Mouse (Mus musculus): Measurements from ENCODE around the gene Rab8b. TPM values are rescaled to one million over a fixed set of nuclear protein-coding genes. Genes with fewer than 3 reads are reported as not detected.

Rab8b gene
- polyA plus RNA-seq, 1 experiment, result 2.7 TPM

DNA sequence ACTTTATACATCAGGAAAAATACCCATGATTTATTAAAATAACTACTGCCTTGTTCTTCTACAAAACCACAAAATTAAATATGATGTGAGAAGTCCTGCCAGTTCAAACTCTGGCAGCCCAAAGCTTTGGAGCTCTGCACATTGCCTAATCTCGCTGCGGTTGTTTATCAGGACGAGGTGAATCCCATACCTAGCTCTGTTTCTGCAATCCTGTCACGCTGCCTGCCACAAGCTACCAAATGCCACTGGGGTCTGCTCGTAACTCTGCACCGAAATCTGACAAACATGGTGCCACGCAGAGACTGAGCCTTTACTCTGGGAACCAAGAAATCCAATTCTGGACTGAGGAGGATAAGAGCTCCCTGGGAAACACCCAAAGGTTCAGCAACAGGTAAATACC, 9.6 kb downstream of the Rab8b start:
- TF ChIP-seq CTCF (IDR thresholded peaks at IDR 0.05; ENCODE audit: extremely low read depth, insufficient read length, insufficient replicate concordance, low read depth, low read length) (no peak), POLR2A (IDR thresholded peaks at IDR 0.05; ENCODE audit: low read depth, low read length) (no peak)
- peaks cover 9% of the 10 kb centered on the region; the same call in 1 of the 2 replicates for H3K4me1 ChIP-seq (ENCODE audit: control insufficient read depth, insufficient read depth, insufficient read length, low read length)
- H3K27me3 ChIP-seq (ENCODE audit: control insufficient read depth, insufficient read depth, low read length), result no peaks in the 10 kb centered on the region
- 85% methylated on average over 7 of the region's 7 CpGs for WGBS
- H3K4me3 ChIP-seq (ENCODE audit: low read depth, low read length), result no peak overlapping the region
- H3K36me3 ChIP-seq (ENCODE audit: control insufficient read depth, insufficient read depth, low read length), result no peaks in the 10 kb centered on the region
- no peak overlapping the region for H3K27ac ChIP-seq (ENCODE audit: insufficient read depth, low read depth, low read length)

- TF ChIP-seq POLR2A (IDR thresholded peaks at IDR 0.05; ENCODE audit: low read depth, low read length) (no peak), CTCF (IDR thresholded peaks at IDR 0.05; ENCODE audit: extremely low read depth, insufficient read length, insufficient replicate concordance, low read depth, low read length) (no peak)
- 76% methylated on average over 5 of the region's 5 CpGs for WGBS
Measured at GRCm38 (mm10) chr9:66907746-66908397, 11.6 kb downstream of the Rab8b start.

DNA sequence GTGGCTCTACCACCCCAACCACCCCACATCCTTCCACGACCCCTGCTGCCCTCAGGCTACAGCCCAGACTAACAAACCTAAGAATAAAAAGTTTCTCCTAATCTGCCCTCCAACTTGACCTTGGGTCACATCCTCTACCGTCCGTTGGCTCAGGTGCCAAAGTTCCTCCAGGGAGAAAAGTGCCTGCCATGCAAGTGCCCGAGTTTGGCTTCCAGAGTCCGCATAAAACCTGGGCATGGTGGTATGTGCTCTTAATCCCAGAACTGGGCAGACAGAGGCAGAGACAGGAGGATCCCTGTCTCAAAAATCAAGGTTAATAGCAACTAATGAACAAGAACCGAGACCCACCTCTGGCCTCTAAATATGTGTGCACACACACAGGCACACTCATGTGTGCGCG, 12.4 kb downstream of the Rab8b start:
- Histone ChIP-seq H3K36me3 (ENCODE audit: control insufficient read depth, insufficient read depth, low read length) (no peaks in the 10 kb centered on the region), H3K27ac (ENCODE audit: insufficient read depth, low read depth, low read length) (no peak overlapping the region), H3K4me3 (ENCODE audit: low read depth, low read length) (no peak overlapping the region), H3K4me1 (ENCODE audit: control insufficient read depth, insufficient read depth, insufficient read length, low read length) (peaks cover 4% of the 10 kb centered on the region; the same call in 1 of the 2 replicates), H3K27me3 (ENCODE audit: control insufficient read depth, insufficient read depth, low read length) (no peaks in the 10 kb centered on the region)
- TF ChIP-seq POLR2A (IDR thresholded peaks at IDR 0.05; ENCODE audit: low read depth, low read length), result no peak
- TF ChIP-seq CTCF (IDR thresholded peaks at IDR 0.05; ENCODE audit: extremely low read depth, insufficient read length, insufficient replicate concordance, low read depth, low read length), result no peak
- 83% methylated on average over 8 of the region's 8 CpGs for WGBS

More at GRCm38 (mm10) chr9:66907746-66908397, 11.6 kb downstream of the Rab8b start:
- H3K36me3 ChIP-seq (ENCODE audit: control insufficient read depth, insufficient read depth, low read length), result no peaks in the 10 kb centered on the region
- peak overlapping the region; percentile 72; the same call in 1 of the 2 replicates for H3K27ac ChIP-seq (ENCODE audit: insufficient read depth, low read depth, low read length)
- no peaks in the 10 kb centered on the region for H3K27me3 ChIP-seq (ENCODE audit: control insufficient read depth, insufficient read depth, low read length)
- no peak overlapping the region for H3K4me3 ChIP-seq (ENCODE audit: low read depth, low read length)
- peaks cover 4% of the 10 kb centered on the region; the same call in 1 of the 2 replicates for H3K4me1 ChIP-seq (ENCODE audit: control insufficient read depth, insufficient read depth, insufficient read length, low read length)

GRCm38 (mm10) chr9:66905990-66906389, 13.5 kb downstream of the Rab8b start:
- no peaks in the 10 kb centered on the region for H3K27me3 ChIP-seq (ENCODE audit: control insufficient read depth, insufficient read depth, low read length)
- H3K27ac ChIP-seq (ENCODE audit: insufficient read depth, low read depth, low read length), result no peak overlapping the region
- H3K4me1 ChIP-seq (ENCODE audit: control insufficient read depth, insufficient read depth, insufficient read length, low read length), result peaks cover 4% of the 10 kb centered on the region; the same call in 1 of the 2 replicates
- TF ChIP-seq CTCF (IDR thresholded peaks at IDR 0.05; ENCODE audit: extremely low read depth, insufficient read length, insufficient replicate concordance, low read depth, low read length) (no peak), POLR2A (IDR thresholded peaks at IDR 0.05; ENCODE audit: low read depth, low read length) (no peak)
- no peak overlapping the region for H3K4me3 ChIP-seq (ENCODE audit: low read depth, low read length)
- no peaks in the 10 kb centered on the region for H3K36me3 ChIP-seq (ENCODE audit: control insufficient read depth, insufficient read depth, low read length)
- WGBS, result 80% methylated on average over 9 of the region's 9 CpGs

DNA sequence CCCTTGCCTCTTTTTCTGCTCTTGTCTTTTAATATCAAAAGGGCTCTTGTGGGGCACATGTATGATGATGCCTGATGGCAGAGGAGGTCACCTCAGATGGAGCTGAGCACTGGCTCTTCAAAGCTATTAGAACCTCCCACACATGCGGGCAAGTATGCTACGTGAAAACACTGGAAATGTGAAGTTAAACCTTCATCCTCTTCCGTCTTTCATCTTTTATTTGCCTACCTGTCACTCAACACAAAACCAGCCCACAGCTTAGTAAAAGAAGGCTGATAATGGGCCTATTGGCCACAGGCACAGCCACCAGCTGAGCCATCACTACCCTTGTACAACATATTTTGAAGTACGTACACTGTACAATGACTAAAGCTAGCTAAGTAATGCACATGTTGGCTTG, 20.0 kb downstream of the Rab8b start:
- H3K36me3 ChIP-seq (ENCODE audit: control insufficient read depth, insufficient read depth, low read length), result no peaks in the 10 kb centered on the region
- no peaks in the 10 kb centered on the region for H3K4me1 ChIP-seq (ENCODE audit: control insufficient read depth, insufficient read depth, insufficient read length, low read length)
- H3K4me3 ChIP-seq (ENCODE audit: low read depth, low read length), result no peak overlapping the region
- no peak overlapping the region for H3K27ac ChIP-seq (ENCODE audit: insufficient read depth, low read depth, low read length)
- TF ChIP-seq POLR2A (IDR thresholded peaks at IDR 0.05; ENCODE audit: low read depth, low read length), result no peak
- no peak for TF ChIP-seq CTCF (IDR thresholded peaks at IDR 0.05; ENCODE audit: extremely low read depth, insufficient read length, insufficient replicate concordance, low read depth, low read length)
- H3K27me3 ChIP-seq (ENCODE audit: control insufficient read depth, insufficient read depth, low read length), result no peaks in the 10 kb centered on the region
- 88% methylated on average over 4 of the region's 4 CpGs for WGBS

- Histone ChIP-seq H3K36me3 (ENCODE audit: control insufficient read depth, insufficient read depth, low read length) (no peaks in the 10 kb centered on the region), H3K4me1 (ENCODE audit: control insufficient read depth, insufficient read depth, insufficient read length, low read length) (no peaks in the 10 kb centered on the region), H3K27me3 (ENCODE audit: control insufficient read depth, insufficient read depth, low read length) (no peaks in the 10 kb centered on the region), H3K27ac (ENCODE audit: insufficient read depth, low read depth, low read length) (no peak overlapping the region), H3K4me3 (ENCODE audit: low read depth, low read length) (no peak overlapping the region)
- WGBS, result 67% methylated on average over 2 of the region's 2 CpGs
- no peak for TF ChIP-seq CTCF (IDR thresholded peaks at IDR 0.05; ENCODE audit: extremely low read depth, insufficient read length, insufficient replicate concordance, low read depth, low read length)
- no peak for TF ChIP-seq POLR2A (IDR thresholded peaks at IDR 0.05; ENCODE audit: low read depth, low read length)
Measured at GRCm38 (mm10) chr9:66899072-66899471, 20.4 kb downstream of the Rab8b start.

DNA sequence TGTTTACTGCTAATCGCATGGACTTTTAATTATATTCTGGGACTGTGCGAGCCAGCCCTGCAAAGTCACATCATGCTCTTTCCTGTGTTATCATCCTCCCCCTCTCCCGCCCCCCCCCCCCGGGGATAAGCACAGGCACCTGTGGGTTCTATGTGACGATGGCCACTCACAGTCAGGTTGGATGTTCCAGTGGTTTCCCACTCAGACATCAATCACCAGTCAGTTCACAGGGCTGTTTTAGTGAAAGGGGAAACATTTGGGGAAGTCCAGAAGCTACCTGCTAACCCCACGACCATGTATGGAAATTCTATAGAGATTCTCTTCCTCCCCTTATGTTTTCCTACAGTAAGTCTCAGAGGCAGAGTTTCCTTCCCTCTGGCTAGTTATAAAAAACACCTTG, 21.6 kb downstream of the Rab8b start:
- Histone ChIP-seq H3K4me3 (ENCODE audit: low read depth, low read length) (no peak overlapping the region), H3K4me1 (ENCODE audit: control insufficient read depth, insufficient read depth, insufficient read length, low read length) (no peaks in the 10 kb centered on the region)
- 75% methylated on average over 6 of the region's 6 CpGs for WGBS

More for the DNA sequence above, 21.6 kb downstream of the Rab8b start:
- Histone ChIP-seq H3K36me3 (ENCODE audit: control insufficient read depth, insufficient read depth, low read length) (no peaks in the 10 kb centered on the region), H3K27ac (ENCODE audit: insufficient read depth, low read depth, low read length) (no peak overlapping the region; the same call in 1 of the 2 replicates), H3K27me3 (ENCODE audit: control insufficient read depth, insufficient read depth, low read length) (no peaks in the 10 kb centered on the region)
- TF ChIP-seq POLR2A (IDR thresholded peaks at IDR 0.05; ENCODE audit: low read depth, low read length), result no peak
